Mouse (Mus musculus) pancreas, adult 10 weeks (tissue): Measurements from ENCODE around the gene Mbd3. TPM values are rescaled to one million over a fixed set of nuclear protein-coding genes. Genes with fewer than 3 reads are reported as not detected.

Source experiments
- polyA plus RNA-seq: library from polyadenylated mRNA; stranded (reverse); fragments of 350-450 nt; fragmentation: Illumina TruSeq; extraction: RNeasy Lipid Tissue Mini Kit (QIAGEN cat#74804); gene quantifications from one replicate; pipeline ENCODE4 v1.2.3, GENCODE M21; 2015; ENCODE audit warnings: low read depth, low replicate concordance; ENCODE audit not compliant: insufficient read depth

Gene Mbd3
- 25.4 TPM for polyA plus RNA-seq

DNA sequence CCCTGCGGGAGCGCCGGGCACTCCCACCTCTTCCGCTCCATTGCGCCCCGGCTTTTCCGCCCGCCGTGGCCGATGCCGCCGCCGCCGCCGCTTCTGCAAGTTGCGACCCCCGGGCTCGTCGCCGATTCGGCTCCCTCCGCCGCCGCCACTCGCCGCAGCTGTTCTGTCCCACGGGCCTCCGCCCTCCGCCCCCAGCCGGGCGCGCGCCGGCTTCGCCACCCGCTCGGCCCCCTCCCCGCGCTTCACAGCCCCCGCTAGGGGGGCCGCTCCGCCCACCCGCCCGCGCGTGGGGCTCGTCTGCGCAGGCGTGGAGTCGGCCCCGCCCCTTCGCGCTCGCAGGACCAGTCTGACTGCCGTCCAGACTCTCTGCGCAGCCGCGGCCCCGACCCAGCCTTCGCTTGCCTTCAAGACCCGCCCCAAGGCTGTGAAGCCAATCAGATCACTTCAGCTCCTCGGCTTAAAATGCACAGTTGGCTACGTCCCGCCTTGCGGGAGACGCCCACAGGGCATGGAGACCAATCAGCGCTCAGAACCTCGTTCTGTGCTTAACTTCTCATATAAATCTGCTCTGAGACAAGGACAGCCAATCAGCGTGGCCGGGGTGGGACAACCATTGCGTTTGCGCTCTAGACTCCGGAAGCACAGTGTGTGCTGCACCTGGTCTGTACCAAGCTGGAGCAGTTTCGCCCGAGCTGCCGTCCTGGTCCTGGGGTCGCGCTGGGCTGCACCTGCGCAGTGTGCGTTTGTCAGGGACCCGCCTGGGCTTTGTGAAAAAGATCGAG is at the start of gene Mbd3:
Gene Mbd3, minus strand, starts transcription at position 360 of the 782 bp plus-strand sequence.

DNA sequence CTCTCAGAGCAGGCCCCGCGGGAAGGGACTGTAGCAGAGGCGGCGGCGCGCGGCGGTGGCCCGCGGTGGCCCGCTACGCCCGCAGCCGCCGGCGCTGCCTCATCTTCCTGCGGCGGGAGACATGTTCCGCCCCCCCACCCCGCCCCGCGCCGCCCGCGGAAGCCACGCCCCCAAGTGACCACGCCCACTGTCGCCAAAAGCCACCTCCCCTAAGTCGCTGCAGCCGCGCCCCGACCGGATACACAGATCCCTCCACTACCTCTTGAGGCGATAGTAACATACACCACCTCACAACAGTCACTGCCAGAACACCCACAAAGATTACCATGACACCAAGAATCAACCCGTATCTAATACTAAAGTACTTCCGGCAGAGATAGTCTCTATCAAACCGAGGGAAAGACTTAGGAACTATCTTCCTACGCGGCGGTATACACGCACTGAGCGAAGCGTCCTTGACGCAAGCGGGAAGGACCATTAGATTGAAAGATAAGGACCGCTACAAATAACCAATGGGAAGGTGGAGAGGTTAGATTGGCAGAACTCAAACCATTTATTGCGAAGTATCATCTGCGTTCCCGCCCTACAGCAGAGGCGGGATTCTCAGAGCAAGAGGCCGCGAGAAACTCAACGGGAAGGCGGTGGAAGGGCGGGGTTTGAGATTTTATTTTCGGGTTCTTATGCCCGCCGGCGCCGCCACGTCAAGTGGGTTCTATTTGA is 34.3 kb upstream of the Mbd3 start, which contains the start of gene Tcf3:
Gene Tcf3, minus strand, starts transcription at position 135 of the 720 bp plus-strand sequence.

DNA sequence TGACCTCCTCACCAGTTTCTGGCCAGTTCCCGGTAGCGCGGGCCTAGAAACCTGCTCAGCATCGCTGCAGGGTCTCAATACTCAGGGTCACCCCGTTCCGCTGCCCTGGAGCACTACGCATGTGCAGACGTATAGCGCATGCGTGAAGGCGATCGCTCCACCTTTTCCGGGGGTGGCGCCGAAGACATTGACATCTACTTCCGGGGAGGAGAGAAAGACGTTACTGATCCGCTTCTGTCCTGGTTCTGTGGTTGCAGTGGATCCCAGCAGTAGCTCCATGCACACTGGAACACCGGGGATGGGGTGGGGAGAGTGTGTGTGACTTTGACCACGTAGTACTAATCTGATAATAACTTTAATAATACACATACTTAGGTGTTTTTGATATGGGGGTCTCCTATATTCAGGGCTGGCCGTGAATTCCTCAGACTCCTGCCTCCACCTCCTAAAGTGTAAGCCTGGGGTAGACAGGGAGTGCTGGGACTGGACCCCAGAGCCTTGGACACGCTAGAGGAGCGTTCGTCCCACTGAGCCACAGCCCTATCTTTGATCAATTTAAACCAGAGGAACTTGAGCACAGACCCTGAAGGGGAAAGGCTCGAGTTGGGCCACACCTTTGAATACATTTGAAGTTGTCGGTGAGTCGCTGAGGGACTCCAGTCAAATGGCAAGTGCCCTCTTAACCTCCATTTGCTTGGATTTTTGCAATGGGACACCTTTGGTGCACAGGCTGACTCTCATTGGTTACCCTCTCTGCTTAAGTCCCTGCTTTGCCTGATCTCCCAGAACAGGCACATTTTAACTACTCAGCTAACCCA is 7.5 kb upstream of the Mbd3 start, which contains the start of gene Uqcr11:
Gene Uqcr11, minus strand, starts transcription at position 147 of the 818 bp plus-strand sequence.

DNA sequence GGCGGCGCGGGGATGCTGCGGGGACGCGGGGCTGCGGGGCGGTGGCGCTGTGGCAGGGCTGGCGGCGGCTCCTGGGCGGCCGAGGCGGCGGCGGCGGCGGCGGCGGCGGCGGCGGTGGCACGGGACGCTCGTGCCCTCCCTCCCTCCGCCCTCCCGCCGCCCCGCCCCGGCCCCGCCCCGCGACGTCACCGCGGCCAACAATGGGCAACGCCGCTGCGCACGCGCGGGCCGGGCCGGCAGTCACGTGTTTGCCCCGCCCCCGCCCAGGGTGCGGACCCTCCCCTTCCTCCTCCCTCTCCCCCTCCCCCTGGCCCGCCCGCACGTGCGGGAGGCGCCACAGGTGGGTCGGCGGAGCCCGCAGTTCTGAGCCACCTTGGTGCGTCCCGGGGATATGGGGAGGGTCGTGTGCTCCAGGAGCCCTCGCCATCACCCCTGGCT is 11.8 kb downstream of the Mbd3 start, which contains the start of gene Mex3d:
Gene Mex3d, minus strand, starts transcription at position 138 of the 438 bp plus-strand sequence.

DNA sequence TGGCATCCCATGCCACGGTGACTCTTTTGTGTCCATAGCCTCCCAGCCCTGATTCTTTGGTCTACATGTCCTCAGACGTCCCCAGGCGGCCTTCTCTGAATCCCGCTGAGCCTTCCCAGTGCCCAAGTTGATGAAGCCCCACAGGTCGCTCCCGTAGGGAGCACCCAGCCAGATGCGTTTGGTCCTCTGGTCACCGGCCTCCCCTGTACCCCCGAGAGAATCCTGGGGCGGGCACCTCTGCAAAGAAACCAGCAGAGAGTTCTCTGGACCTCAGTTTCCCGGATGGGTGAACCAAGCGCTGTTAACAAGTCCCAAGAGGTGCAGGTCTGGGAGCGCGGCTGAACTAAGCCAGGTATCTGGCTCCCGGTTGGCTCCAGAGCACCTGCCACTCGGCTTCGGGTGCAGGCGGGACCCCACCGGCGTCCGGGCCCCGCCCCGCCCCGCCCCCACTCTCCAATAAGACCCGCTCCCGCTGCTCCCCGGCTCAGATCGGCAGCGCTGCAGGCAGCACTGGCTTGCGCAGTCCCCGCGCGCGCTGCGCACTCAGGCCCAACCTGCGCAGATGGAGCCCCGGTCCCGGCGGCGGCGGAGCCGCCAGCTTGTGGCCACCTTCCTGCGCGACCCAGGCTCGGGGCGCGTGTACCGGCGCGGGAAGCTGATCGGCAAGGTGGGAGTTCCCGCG is 43.2 kb downstream of the Mbd3 start, which contains the start of gene Plk5:
Gene Plk5, plus strand, starts transcription at position 459 of the 682 bp plus-strand sequence.

DNA sequence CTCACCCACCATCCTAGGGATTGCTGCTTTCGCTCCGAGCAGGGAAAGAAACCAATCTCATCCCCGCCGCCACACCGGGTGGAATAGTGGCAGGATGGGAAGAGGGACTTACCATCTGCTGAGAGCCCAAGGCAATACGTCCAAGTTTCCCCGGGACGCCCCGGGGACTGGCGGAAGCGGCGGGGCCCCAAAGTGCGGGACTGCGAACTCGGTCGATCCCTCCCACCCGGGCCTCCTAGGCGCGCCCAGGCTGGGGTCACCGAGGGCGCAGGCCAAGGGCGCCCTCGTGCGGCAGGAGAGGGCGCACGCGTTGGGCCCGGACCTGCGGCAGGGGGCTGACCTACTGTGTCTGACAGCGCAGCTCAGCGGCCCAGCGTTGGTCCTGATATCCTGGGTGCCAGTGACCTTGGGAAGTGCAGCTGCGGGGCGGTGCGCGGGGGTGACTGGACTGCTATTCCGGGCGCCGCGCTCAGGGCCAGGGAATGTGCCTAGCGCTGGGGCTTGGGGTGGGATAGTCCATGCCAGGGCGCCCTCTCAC is 51.0 kb downstream of the Mbd3 start, which contains the start of gene Adamtsl5:
Gene Adamtsl5, minus strand, starts transcription at position 169 of the 538 bp plus-strand sequence.

Other genes with a start within 250 kb of the Mbd3 start
- 33.4 TPM for gene Cirbp, start 233.6 kb downstream of the Mbd3 start, polyA plus RNA-seq
- 7.2 TPM for gene 1600002K03Rik, start 226.6 kb downstream of the Mbd3 start, polyA plus RNA-seq
- gene Efna2, start 220.1 kb downstream of the Mbd3 start, polyA plus RNA-seq = 0.50 TPM
- gene Mum1, start 173.1 kb downstream of the Mbd3 start, polyA plus RNA-seq = 16.2 TPM
- 67.2 TPM for gene Ndufs7, start 150.4 kb downstream of the Mbd3 start, polyA plus RNA-seq
- gene Gamt, start 138.5 kb downstream of the Mbd3 start, polyA plus RNA-seq = 101 TPM
- gene Dazap1, start 138.1 kb downstream of the Mbd3 start, polyA plus RNA-seq = 25.5 TPM
- 1,054 TPM for gene Rps15, start 107.1 kb downstream of the Mbd3 start, polyA plus RNA-seq
- 0.26 TPM for gene Apc2, start 103.6 kb downstream of the Mbd3 start, polyA plus RNA-seq
- gene 2310011J03Rik, start 79.0 kb downstream of the Mbd3 start, polyA plus RNA-seq = 7.9 TPM
- 7.0 TPM for gene Pcsk4, start 70.1 kb downstream of the Mbd3 start, polyA plus RNA-seq
- 6.4 TPM for gene Reep6, start 69.6 kb downstream of the Mbd3 start, polyA plus RNA-seq
- gene Adamtsl5, start 51.1 kb downstream of the Mbd3 start, polyA plus RNA-seq = 5.9 TPM
- 0.61 TPM for gene Plk5, start 43.1 kb downstream of the Mbd3 start, polyA plus RNA-seq
- 1.3 TPM for gene Mex3d, start 11.9 kb downstream of the Mbd3 start, polyA plus RNA-seq
- gene Uqcr11, start 7.3 kb upstream of the Mbd3 start, polyA plus RNA-seq = 156 TPM
- gene Tcf3, start 34.1 kb upstream of the Mbd3 start, polyA plus RNA-seq = 9.6 TPM
- not detected for gene Onecut3, start 95.3 kb upstream of the Mbd3 start, polyA plus RNA-seq
- not detected for gene Atp8b3, start 139.6 kb upstream of the Mbd3 start, polyA plus RNA-seq
- 6.7 TPM for gene Rexo1, start 162.0 kb upstream of the Mbd3 start, polyA plus RNA-seq
- gene Klf16, start 177.8 kb upstream of the Mbd3 start, polyA plus RNA-seq = 3.2 TPM
- 20.8 TPM for gene Abhd17a, start 190.8 kb upstream of the Mbd3 start, polyA plus RNA-seq
- gene Scamp4, start 203.3 kb upstream of the Mbd3 start, polyA plus RNA-seq = 17.1 TPM
- gene Adat3, start 203.3 kb upstream of the Mbd3 start, polyA plus RNA-seq = not detected
- 1.0 TPM for gene Gm49322, start 206.5 kb upstream of the Mbd3 start, polyA plus RNA-seq
- 47.7 TPM for gene Csnk1g2, start 223.3 kb upstream of the Mbd3 start, polyA plus RNA-seq